Mouse (Mus musculus): ENCODE measurements at regions not wholly inside any gene's neighbourhood (a gene's known extent, or its start where the extent isn't known, plus 50 kb on each side); places are given as distances from the start of the nearest gene placed in this dataset.

DNA sequence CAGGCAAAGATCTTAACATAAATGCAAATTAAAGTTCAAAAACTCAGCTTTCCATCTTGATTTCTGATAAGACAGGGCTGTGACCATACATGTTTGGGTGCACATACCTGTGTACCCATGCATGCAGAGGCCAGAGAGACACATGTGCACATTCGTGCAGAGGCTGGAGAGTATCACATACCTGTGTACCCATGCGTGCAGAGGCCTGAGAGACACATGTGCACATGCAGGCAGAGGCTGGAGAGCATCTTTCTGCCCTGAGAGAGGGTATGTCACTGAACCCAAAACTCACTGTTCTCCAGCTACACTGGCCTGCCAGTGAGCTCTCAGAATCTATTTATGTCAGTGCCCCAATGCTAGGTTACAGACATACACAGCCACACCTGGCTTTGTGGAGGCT lies 118.0 kb downstream of the Cyp26a1 start:
- no peak for ATAC-seq (ENCODE audit: insufficient number of reproducible peaks, low FRiP score, low TSS enrichment, low read depth)
- Histone ChIP-seq H3K9me3 (ENCODE audit: control insufficient read depth, low read length) (no peaks in the 10 kb centered on the region), H3K9ac (ENCODE audit: low read length) (no peak overlapping the region), H3K4me2 (ENCODE audit: low read depth, severe bottlenecking) (no peak overlapping the region), H3K4me1 (ENCODE audit: control insufficient read depth, insufficient read depth, low read length) (peaks cover 5% of the 10 kb centered on the region; the same call in 1 of the 2 replicates), H3K27ac (replicated peaks; ENCODE audit: low read depth, low read length) (no peak overlapping the region), H3K4me3 (ENCODE audit: low read depth, low read length) (no peak overlapping the region), H3K36me3 (ENCODE audit: control insufficient read depth, insufficient read depth, low read length) (no peaks in the 10 kb centered on the region), H3K27me3 (ENCODE audit: control insufficient read depth, insufficient read depth, low read length) (no peaks in the 10 kb centered on the region)
- no peak for DNase-seq (ENCODE audit: low spot score)
- 88% methylated on average over 2 of the region's 2 CpGs for WGBS

DNA sequence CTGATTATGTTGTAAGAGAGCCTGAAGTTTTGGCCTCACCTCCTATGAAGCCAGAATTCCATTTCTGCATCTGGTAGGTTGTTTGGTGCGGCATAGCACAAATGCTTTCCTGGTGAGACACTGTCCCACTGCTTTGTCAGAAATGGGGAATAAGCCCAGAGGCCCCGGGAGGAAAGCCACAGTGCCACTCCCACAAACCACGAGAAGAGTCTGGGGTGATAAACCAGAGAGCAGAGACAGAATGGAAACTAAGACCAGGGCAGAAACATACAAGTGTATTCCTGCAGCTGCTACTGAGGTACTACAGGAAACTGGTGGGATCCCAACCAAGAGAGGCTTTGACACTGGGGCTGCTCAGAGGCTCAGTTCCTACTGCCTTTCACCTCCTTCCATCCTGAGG lies 123.6 kb downstream of the Cyp26a1 start:
- no peaks in the 10 kb centered on the region for H3K36me3 ChIP-seq (ENCODE audit: control insufficient read depth, insufficient read depth, low read length)
- no peak overlapping the region for H3K4me3 ChIP-seq (ENCODE audit: low read depth, low read length)
- no peak for DNase-seq (ENCODE audit: low spot score)
- H3K9ac ChIP-seq (ENCODE audit: low read length), result no peak overlapping the region
- 67% methylated on average over 3 of the region's 3 CpGs for WGBS
- no peak for ATAC-seq (ENCODE audit: insufficient number of reproducible peaks, low FRiP score, low TSS enrichment, low read depth)
- no peak overlapping the region for H3K27ac ChIP-seq (replicated peaks; ENCODE audit: low read depth, low read length)
- no peaks in the 10 kb centered on the region for H3K4me1 ChIP-seq (ENCODE audit: control insufficient read depth, insufficient read depth, low read length)
- H3K4me2 ChIP-seq (ENCODE audit: low read depth, severe bottlenecking), result no peak overlapping the region
- H3K9me3 ChIP-seq (ENCODE audit: control insufficient read depth, low read length), result no peaks in the 10 kb centered on the region
- H3K27me3 ChIP-seq (ENCODE audit: control insufficient read depth, insufficient read depth, low read length), result no peaks in the 10 kb centered on the region

DNA sequence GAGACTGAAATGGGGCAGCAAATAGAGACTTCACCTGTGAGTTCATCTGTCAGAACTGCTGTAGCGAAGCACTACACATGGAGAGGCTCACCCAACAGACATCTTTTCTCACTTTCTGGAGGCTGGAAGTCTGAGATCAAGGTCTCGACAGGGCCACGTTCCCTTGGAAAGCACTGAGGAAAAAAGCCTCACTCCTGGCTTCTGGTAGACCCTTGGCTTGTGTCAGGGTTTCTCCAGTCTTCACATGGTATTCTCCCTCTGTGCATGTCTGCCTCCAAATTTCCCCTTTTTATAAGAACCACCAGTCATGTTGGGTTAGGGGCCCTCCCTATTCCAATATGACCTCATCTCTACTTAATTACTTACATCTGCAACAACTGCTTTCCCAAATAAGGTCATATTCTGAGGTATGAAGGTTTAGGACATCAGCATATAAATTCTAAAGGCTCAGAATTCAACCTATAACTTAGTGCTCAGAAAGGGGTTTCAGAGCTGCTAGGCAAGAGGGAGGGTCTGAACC lies 124.1 kb downstream of the Cyp26a1 start:
- ATAC-seq (ENCODE audit: insufficient number of reproducible peaks, low FRiP score, low TSS enrichment, low read depth), result no peak
- Histone ChIP-seq H3K4me2 (ENCODE audit: low read depth, severe bottlenecking) (no peak overlapping the region), H3K27me3 (ENCODE audit: control insufficient read depth, insufficient read depth, low read length) (no peaks in the 10 kb centered on the region), H3K4me1 (ENCODE audit: control insufficient read depth, insufficient read depth, low read length) (no peaks in the 10 kb centered on the region), H3K9ac (ENCODE audit: low read length) (no peak overlapping the region), H3K4me3 (ENCODE audit: low read depth, low read length) (no peak overlapping the region), H3K9me3 (ENCODE audit: control insufficient read depth, low read length) (no peaks in the 10 kb centered on the region), H3K27ac (replicated peaks; ENCODE audit: low read depth, low read length) (no peak overlapping the region), H3K36me3 (ENCODE audit: control insufficient read depth, insufficient read depth, low read length) (no peaks in the 10 kb centered on the region)
- WGBS, result 88% methylated on average over 3 of the region's 3 CpGs
- DNase-seq (ENCODE audit: low spot score), result no peak

DNA sequence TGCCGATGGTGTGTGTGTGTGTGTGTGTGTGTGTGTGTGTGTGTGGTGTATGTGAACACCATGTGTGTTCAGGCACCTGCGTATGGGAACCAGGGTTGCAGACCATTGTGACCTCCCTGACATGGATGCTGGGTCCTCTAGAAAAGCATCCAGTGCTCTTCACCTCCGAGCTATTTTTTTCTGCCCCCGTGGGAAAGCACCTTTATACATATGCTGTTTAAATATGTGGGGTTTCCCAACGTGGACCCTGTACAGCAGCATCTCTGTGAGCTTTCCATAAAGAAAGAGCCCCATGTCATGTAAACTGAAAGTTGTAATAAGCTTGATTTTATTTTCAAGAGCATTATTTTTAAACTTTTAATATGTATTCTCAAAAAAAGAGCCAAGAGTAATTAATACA lies 126.6 kb downstream of the Cyp26a1 start:
- H3K27ac ChIP-seq (replicated peaks; ENCODE audit: low read depth, low read length), result no peak overlapping the region
- no peaks in the 10 kb centered on the region for H3K36me3 ChIP-seq (ENCODE audit: control insufficient read depth, insufficient read depth, low read length)
- WGBS, result 87% methylated on average over 5 of the region's 5 CpGs
- H3K9ac ChIP-seq (ENCODE audit: low read length), result no peak overlapping the region
- no peaks in the 10 kb centered on the region for H3K27me3 ChIP-seq (ENCODE audit: control insufficient read depth, insufficient read depth, low read length)
- ATAC-seq (ENCODE audit: insufficient number of reproducible peaks, low FRiP score, low TSS enrichment, low read depth) (no peak), DNase-seq (ENCODE audit: low spot score) (no peak)
- no peaks in the 10 kb centered on the region for H3K4me1 ChIP-seq (ENCODE audit: control insufficient read depth, insufficient read depth, low read length)
- H3K4me3 ChIP-seq (ENCODE audit: low read depth, low read length), result no peak overlapping the region
- no peak overlapping the region for H3K4me2 ChIP-seq (ENCODE audit: low read depth, severe bottlenecking)
- no peaks in the 10 kb centered on the region for H3K9me3 ChIP-seq (ENCODE audit: control insufficient read depth, low read length)

DNA sequence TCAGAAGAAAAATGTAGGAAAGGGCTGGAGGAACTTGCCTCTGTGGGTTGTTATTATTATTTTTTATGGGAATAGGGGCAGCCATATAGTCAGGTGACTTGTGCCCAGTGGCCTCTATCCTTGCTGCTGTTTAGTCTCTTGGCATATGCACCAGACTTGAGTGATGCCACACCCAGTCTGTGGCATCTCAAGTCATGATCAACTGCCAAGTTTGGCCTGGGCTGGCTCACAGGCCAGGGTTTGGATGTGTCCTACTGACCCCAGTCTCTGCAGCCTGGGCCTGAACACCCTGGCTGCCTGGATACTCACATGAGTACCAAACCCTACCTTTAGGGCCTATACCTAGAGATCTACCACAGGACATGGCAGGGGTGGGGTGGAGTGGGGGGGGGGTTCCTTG lies 133.8 kb downstream of the Cyp26a1 start:
- no peaks in the 10 kb centered on the region for H3K36me3 ChIP-seq (ENCODE audit: control insufficient read depth, insufficient read depth, low read length)
- H3K27ac ChIP-seq (replicated peaks; ENCODE audit: low read depth, low read length), result no peak overlapping the region
- H3K27me3 ChIP-seq (ENCODE audit: control insufficient read depth, insufficient read depth, low read length), result no peaks in the 10 kb centered on the region
- no peak overlapping the region for H3K4me3 ChIP-seq (ENCODE audit: low read depth, low read length)
- no peaks in the 10 kb centered on the region for H3K4me1 ChIP-seq (ENCODE audit: control insufficient read depth, insufficient read depth, low read length)
- ATAC-seq (ENCODE audit: insufficient number of reproducible peaks, low FRiP score, low TSS enrichment, low read depth) (no peak), DNase-seq (ENCODE audit: low spot score) (no peak)
- no peak overlapping the region for H3K9ac ChIP-seq (ENCODE audit: low read length)
- no peak overlapping the region for H3K4me2 ChIP-seq (ENCODE audit: low read depth, severe bottlenecking)
- no peaks in the 10 kb centered on the region for H3K9me3 ChIP-seq (ENCODE audit: control insufficient read depth, low read length)

DNA sequence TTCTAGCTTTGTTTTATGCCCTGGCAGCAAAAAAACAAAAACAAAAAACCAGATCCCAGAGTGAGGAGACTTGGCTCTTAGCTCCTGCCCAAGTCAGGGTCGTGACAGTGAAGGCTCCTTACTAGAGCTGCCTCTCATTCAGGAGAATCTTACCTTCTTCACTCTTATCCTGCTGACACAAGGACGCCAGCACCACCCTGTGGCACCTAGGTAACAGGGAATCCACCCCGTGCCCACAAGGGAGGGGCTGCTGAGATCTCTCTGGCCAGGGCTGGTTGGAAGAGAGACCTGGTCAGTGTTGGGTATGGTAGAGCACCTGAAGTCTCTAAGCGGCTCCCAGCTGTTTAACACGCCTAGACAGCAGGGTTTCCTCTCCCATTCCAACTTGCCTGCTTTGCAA lies 139.3 kb downstream of the Cyp26a1 start:
- Histone ChIP-seq H3K4me3 (ENCODE audit: low read depth, low read length) (no peak overlapping the region), H3K9ac (ENCODE audit: low read length) (no peak overlapping the region), H3K4me2 (ENCODE audit: low read depth, severe bottlenecking) (no peak overlapping the region), H3K4me1 (ENCODE audit: control insufficient read depth, insufficient read depth, low read length) (no peaks in the 10 kb centered on the region), H3K27me3 (ENCODE audit: control insufficient read depth, insufficient read depth, low read length) (no peaks in the 10 kb centered on the region), H3K9me3 (ENCODE audit: control insufficient read depth, low read length) (no peaks in the 10 kb centered on the region), H3K27ac (replicated peaks; ENCODE audit: low read depth, low read length) (no peak overlapping the region), H3K36me3 (ENCODE audit: control insufficient read depth, insufficient read depth, low read length) (no peaks in the 10 kb centered on the region)
- ATAC-seq (ENCODE audit: insufficient number of reproducible peaks, low FRiP score, low TSS enrichment, low read depth) (no peak), DNase-seq (ENCODE audit: low spot score) (no peak)
- WGBS, result 43% methylated on average over 5 of the region's 5 CpGs
